Mouse (Mus musculus): ENCODE data around the gene Fxyd2.
A peak's percentile ranks its signal among the peaks of the same experiment; 100 is the strongest.

Fxyd2 gene

DNA sequence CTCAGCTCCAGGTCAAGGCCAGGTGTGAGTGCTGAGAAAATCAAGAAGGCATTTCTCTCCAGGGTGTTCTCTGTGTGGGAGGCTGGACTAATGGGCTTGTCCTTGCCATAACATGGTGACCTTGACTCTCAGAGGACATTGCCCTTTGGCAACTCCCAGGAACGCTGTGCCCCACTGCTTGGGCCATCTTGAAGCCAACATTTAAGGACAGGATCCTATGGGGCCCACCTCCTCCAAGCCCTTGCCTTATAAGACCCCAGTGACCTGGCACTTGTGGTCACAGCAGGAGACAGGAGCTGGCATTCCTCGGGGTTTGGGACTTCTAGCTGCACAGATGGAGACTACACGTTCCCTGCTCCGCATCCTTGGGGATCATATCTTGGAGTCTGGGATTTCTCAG is at the start of gene Fxyd2:
TSS of gene Fxyd2 (plus strand) at position 236 of the 400 bp plus-strand sequence.
- DNase-seq = no peak

- DNase-seq = no peak
These were observed 49.6 kb upstream of the Fxyd2 start for GRCm38 (mm10) chr9:45349851-45350250.

DNA sequence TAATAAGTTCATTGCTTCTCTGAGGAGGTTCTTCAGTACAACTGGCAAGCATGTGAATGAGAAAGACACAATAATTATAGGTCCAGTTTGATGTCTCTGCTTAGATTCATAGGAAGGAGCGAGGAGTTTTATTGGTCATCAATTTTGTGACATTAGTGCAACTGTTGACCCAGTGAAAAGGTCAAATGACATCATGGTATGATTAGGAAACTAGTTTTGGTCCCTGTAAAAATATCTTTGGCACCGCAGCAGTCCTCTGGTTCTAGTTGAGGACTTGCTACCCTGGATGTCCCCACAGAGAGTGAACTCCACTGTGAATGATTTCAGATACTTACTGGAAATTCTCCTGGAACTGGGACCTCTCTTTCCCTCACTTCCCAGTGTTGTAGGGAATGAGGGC is 44.3 kb upstream of the Fxyd2 start:
- DNase-seq = no peak

DNA sequence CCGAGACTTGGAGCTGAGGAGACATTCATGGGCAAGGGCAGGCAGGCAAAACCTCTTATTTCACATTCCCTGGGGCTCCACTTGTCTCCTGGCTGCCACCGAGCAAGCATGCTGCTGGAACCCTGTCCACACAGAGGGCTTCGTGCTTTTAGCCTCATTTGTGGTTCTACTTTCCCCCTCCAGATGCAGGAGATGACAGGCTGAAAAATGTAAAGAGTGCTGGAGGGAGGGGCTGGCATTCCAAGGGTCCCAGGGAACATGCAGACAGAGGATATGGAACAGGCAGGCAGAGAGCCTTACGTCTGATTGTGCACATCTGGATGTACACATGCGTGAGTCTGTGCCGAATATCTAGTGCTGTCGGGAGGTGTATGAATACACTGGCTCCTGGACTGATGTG is 41.1 kb upstream of the Fxyd2 start:
- DNase-seq = no peak

GRCm38 (mm10) chr9:45362051-45362461 is 37.4 kb upstream of the Fxyd2 start:
- no peak for DNase-seq

GRCm38 (mm10) chr9:45363639-45364214 is 35.7 kb upstream of the Fxyd2 start:
- DNase-seq = no peak

DNA sequence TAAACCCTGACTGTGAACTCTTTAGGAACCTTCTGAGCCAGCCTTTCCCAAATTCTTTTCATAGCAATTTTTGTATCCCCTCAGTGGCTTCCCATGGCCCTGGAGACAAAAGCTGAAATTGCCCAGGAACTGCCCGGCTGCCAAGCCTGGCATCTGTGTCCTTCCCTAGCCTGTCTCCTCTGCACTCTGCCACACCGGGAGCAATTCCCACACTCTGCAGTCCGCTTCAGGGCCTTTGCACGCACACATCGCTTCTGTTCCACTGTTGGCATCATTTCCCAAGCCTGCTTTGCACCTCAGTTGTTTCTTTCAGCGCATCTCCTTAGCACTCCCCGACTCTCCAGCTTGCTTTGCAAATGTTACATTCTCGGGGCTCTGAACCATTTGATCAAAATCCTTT is 31.8 kb upstream of the Fxyd2 start:
- DNase-seq = no peak

DNA sequence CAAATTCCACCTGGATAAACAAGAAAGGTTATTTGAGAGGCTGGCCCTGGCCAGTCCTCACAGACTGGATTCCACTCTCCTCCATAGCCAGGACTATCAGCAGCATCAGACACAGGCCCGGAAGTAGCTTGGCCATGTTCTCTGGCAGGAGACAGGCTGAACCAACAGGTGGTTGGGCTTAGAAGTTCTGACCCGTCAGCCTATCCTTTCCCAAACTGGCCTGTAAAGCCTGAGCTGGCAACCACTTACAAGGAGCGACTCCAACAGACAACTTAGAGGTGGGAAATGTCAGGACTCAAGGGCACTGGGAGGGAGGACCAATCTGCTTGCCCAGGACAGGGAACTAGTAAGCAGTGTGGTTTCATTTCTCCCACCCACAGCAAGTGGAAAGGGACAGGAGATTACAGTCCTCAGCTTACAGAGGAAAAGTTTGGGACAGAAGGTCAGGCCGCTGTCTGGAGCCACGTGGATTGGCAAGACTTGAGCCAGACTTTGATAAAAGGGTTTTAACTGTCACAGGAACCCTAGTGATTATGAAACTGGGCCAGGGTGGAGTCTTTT is 31.0 kb upstream of the Fxyd2 start:
- DNase-seq = no peak

GRCm38 (mm10) chr9:45370117-45370561 is 29.3 kb upstream of the Fxyd2 start, which contains the start of gene Fxyd6:
Gene Fxyd6, plus strand, starts transcription at chr9:45370185.
- DNase-seq = peak; percentile 63

DNA sequence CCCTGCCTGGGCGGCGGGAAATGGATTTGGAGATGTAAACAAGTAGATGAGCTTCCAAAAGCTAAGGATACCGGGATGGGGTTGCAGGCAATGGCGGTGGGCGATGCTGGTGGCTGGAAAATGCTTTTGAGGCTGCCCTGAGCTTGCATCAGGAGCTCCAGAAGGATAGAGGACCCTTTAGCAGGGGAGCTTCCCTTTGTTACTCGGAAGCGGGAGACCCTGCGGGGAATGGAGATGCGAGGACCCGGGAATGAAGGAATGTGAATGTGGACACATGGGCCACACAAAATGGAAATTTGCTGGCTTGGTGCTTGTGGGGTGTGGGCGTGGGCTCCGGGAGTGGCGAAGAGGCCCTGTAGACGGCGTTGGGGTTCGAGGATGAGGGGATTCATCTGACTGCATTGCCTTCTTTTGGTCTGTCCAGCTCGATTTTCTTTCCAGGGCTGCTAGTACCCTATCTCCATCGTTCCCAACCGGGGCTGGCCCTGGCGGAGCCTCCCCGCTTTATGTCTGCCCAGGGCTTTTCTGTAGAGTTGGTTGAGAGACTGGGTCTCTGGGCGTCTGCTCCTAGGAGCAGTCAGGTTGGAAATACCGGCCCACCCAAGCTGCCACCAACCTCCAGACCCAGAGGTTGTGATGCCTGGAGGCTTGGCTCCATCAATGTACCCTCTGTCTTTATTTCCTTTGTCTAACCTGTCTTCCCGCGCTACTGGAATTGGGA is 28.7 kb upstream of the Fxyd2 start:
- DNase-seq = no peak

DNA sequence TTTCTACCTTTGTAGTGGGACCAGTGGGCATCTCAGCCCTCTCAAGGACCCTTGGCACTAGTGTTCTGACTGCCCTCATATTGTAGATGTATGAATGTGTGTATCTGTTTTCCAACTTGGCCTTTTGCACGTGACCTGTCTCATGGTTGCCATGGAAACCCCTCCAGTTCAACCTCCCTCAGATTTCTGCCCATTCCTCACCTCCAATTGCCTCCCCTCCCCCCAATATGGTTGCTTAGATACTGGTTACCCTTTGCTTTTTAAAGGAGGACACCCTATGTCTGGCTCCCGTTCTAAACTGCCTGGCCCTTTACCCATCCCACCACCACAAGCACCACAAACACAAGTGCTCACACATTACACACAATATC is 28.1 kb upstream of the Fxyd2 start:
- DNase-seq = no peak

DNA sequence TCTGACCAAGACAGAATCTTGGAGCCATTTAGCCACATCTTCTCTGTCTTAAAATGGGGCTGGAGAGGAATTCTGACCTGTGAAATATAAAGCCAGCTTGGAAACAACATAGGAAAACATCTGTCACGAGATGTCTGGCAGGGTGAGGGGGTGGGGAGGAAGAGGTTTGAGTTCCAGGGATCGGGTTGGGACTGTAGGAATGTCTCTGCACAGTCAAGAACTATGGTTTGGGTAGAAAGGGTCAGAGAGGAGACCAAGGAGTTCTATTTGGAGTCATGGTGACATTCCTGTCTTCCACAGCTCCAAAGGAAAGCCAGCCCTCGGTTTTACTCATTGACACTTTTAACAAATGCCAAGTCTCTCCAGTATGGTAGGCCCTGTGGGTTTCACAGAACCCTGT is 25.6 kb upstream of the Fxyd2 start:
- no peak for DNase-seq

GRCm38 (mm10) chr9:45374988-45375502 is 24.4 kb upstream of the Fxyd2 start:
- no peak for DNase-seq

DNA sequence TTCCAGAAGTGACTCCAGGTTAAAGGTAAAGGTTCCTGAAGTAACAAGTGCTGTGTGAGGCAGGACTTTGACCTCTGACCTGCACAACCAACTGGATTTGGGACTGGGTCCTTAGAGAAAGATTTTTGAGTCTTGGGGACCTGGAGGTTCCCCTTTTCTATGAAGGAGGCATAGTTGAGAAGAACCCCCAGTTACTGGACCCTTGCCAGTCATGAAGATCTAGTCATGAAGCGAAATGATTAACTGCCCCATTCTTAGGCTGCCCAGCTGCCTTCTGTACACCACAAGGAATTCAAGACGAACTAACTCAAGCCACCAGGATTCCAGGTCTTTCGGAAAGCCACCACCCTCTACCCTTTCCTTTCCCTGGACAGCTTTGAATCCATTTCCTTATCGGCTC is 23.0 kb upstream of the Fxyd2 start:
- DNase-seq = no peak

DNA sequence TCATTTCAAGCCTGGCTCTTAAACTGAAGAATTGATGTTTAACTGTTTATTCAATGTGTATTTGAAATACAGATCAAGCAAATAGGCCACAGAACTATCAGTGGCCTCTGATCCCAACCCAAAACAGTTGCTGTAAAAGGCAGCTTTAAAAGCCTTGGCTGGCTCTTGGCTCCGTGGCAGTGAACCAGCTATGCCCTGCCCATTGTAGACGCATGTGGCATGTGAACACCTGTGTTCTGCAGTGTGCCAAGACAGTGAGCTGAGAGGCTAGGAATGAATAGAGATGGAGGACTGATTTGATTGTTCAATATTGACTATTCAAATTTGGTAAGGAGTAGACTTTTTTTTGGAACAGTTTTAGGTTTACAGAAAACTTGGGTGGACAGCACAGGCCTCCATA is 22.6 kb upstream of the Fxyd2 start:
- DNase-seq = no peak

GRCm38 (mm10) chr9:45380411-45381251 is 18.8 kb upstream of the Fxyd2 start:
- no peak for DNase-seq

GRCm38 (mm10) chr9:45382336-45382735 is 17.1 kb upstream of the Fxyd2 start:
- no peak for DNase-seq

DNA sequence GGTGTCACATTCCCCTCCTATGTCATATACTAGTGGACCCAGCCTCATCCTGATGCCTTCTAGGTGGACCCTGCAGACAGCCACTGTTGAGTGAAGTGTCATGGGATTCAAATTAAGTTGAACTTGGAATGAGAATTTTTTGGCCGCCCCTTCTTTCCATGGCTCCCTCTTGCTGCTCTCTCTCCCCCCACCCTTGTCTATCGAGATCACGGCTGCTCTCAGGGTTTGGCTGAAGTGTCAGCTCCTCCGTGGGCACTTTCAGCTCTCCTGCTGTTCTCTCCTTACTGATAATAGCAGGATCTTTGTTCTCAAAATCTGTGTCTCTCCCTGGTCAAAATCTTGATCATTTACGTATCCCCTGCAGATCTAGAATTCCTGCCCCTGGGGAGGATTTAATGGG is 16.6 kb upstream of the Fxyd2 start:
- DNase-seq = no peak

- DNase-seq = no peak
These were observed 15.6 kb upstream of the Fxyd2 start for GRCm38 (mm10) chr9:45383883-45384282.

GRCm38 (mm10) chr9:45386698-45387097 is 12.8 kb upstream of the Fxyd2 start:
- no peak for DNase-seq

DNA sequence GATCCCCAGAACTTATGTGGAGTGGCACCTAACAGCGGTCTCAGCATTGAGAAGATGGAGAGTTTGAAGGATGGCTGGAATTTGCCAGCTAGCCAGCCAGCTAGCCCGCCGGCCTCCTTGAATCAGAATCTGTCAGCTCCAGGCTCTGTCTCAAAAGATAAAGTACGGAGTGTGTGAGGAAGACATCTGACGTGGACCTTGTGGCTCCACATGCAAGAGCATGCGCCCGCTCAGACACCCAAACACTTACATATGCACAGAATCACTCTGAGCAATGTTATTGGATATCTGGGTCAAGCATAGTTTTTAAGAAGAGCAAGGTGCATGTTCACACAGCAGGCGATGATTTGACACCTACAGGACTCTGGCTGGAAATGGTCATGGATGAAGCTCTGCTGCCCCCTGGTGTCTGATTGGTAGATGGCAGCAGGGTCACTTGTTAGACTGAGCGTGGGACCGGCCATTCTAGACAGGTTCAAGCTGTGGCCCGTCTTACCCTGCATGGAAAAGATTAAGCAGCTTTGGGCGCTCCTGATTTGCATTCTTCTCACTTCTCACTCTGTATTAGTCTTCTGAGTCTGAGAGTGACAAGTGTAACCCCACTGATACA is 11.0 kb upstream of the Fxyd2 start:
- peak; percentile 80 for DNase-seq

GRCm38 (mm10) chr9:45389596-45389995 is 9.9 kb upstream of the Fxyd2 start:
- no peak for DNase-seq

- DNase-seq = no peak
These were observed 8.2 kb upstream of the Fxyd2 start for GRCm38 (mm10) chr9:45391299-45391698.
